Mouse (Mus musculus): ENCODE data around the gene Jam2. TPM values are rescaled to one million over a fixed set of nuclear protein-coding genes. Genes with fewer than 3 reads are reported as not detected.

Jam2 gene
- total RNA-seq, 1 experiment, result 225 TPM

DNA sequence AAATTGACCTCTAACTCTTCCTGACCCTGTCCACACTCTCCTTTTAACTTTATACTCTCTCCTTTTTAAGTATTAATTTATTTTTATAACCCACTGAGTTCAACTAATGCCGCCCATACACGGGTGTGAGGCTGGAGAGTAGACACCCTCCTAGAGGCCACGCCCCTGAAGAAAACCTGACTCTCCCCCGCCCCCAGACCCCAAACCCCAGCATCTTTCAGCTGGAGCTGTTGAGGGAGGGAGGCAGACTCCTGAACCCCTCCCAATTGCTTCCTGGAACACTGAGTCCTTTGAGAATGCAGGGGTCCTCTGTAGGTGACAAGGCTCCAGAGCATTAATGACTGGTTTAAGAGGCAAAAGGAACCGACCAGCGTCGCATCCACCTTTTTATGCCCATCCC is 11.0 kb downstream of the Jam2 start:
- peak overlapping the region; percentile 28; the same call in 1 of the 2 replicates for H3K27ac ChIP-seq (ENCODE audit: insufficient read depth, low read depth, low read length, poor library complexity, severe bottlenecking)
- no peak overlapping the region for H3K4me3 ChIP-seq (ENCODE audit: insufficient read depth in 1 of 2, low read depth in 1 of 2, low read length in 2 of 2, poor library complexity in 1 of 2, severe bottlenecking in 1 of 2)
- peaks cover 3% of the 10 kb centered on the region for H3K36me3 ChIP-seq (ENCODE audit: control insufficient read depth, insufficient read depth, low read length, poor library complexity, severe bottlenecking)
- no peak overlapping the region for H3K9ac ChIP-seq (ENCODE audit: insufficient read depth, low read depth, low read length, poor library complexity, severe bottlenecking)
- peaks cover 6 to 10% of the 10 kb centered on the region in 2 experiments; a peak in 2 of 4 replicates for H3K4me1 ChIP-seq (ENCODE audit: control insufficient read depth in 2 of 2, insufficient read depth in 2 of 2, low read length in 2 of 2, poor library complexity in 1 of 2)
- H3K9me3 ChIP-seq (ENCODE audit: control insufficient read depth, insufficient read depth, low read depth, low read length), result no peaks in the 10 kb centered on the region
- in situ Hi-C loops (cut with MboI; ENCODE audit: low sequenced_read_pairs in 2 of 2, unreplicated experiment in 2 of 2), result no loop called here
- no peak for DNase-seq (ENCODE audit: low read depth, low spot score)
- TF ChIP-seq ZNF384 (IDR thresholded peaks at IDR 0.05; ENCODE audit: low read depth, low read length) (no peak), CHD2 (IDR thresholded peaks at IDR 0.05; ENCODE audit: low read depth, low read length) (no peak), HCFC1 (IDR thresholded peaks at IDR 0.05; ENCODE audit: borderline replicate concordance, insufficient read depth, low read length) (no peak), ZC3H11A (IDR thresholded peaks at IDR 0.05; ENCODE audit: borderline replicate concordance, low read depth, low read length) (no peak), MAFK (IDR thresholded peaks at IDR 0.05; ENCODE audit: insufficient read depth, low read depth, low read length) (no peak)

GRCm38 (mm10) chr16:84790595-84791165 is 16.8 kb downstream of the Jam2 start:
- DNase-seq (ENCODE audit: low read depth, low spot score), result no peak
- TF ChIP-seq MAFK (IDR thresholded peaks at IDR 0.05; ENCODE audit: insufficient read depth, low read depth, low read length), result no peak
- TF ChIP-seq ZC3H11A (IDR thresholded peaks at IDR 0.05; ENCODE audit: borderline replicate concordance, low read depth, low read length), result no peak
- no peak for TF ChIP-seq ZNF384 (IDR thresholded peaks at IDR 0.05; ENCODE audit: low read depth, low read length)
- TF ChIP-seq HCFC1 (IDR thresholded peaks at IDR 0.05; ENCODE audit: borderline replicate concordance, insufficient read depth, low read length), result no peak
- TF ChIP-seq CHD2 (IDR thresholded peaks at IDR 0.05; ENCODE audit: low read depth, low read length), result no peak
- Histone ChIP-seq H3K36me3 (ENCODE audit: control insufficient read depth, insufficient read depth, low read length, poor library complexity, severe bottlenecking) (peaks cover 3% of the 10 kb centered on the region), H3K9me3 (ENCODE audit: control insufficient read depth, insufficient read depth, low read depth, low read length) (no peaks in the 10 kb centered on the region), H3K4me1 (ENCODE audit: control insufficient read depth in 2 of 2, insufficient read depth in 2 of 2, low read length in 2 of 2, poor library complexity in 1 of 2) (peaks cover 0 to 4% of the 10 kb centered on the region in 2 experiments; a peak in 1 of 4 replicates), H3K27ac (ENCODE audit: insufficient read depth, low read depth, low read length, poor library complexity, severe bottlenecking) (no peak overlapping the region), H3K9ac (ENCODE audit: insufficient read depth, low read depth, low read length, poor library complexity, severe bottlenecking) (no peak overlapping the region), H3K4me3 (ENCODE audit: insufficient read depth in 1 of 2, low read depth in 1 of 2, low read length in 2 of 2, poor library complexity in 1 of 2, severe bottlenecking in 1 of 2) (no peak overlapping the region)
- in situ Hi-C loops (cut with MboI; ENCODE audit: low sequenced_read_pairs in 2 of 2, unreplicated experiment in 2 of 2), result no loop called here

DNA sequence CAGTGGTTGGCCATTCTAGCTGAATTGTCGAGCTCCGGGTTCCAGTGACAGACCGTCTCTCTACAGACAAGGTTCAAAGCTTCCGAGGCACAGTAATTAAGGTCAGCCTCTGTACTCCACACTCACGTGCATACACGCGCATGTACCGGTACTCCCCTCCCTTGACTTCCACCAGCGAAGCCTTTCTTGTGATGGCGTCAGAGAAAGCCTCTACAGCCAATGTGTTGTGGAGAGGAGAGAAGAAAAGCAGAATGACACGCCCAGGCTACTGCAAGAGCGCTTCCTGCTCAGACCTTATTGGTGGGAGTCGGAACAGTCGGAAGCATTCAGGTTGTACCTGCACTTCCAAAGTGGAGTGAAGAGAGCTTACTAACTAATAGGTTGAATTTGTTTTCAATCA is 19.5 kb downstream of the Jam2 start:
- no peak for TF ChIP-seq ZNF384 (IDR thresholded peaks at IDR 0.05; ENCODE audit: low read depth, low read length)
- TF ChIP-seq HCFC1 (IDR thresholded peaks at IDR 0.05; ENCODE audit: borderline replicate concordance, insufficient read depth, low read length), result no peak
- TF ChIP-seq ZC3H11A (IDR thresholded peaks at IDR 0.05; ENCODE audit: borderline replicate concordance, low read depth, low read length), result no peak
- Histone ChIP-seq H3K4me3 (ENCODE audit: insufficient read depth in 1 of 2, low read depth in 1 of 2, low read length in 2 of 2, poor library complexity in 1 of 2, severe bottlenecking in 1 of 2) (peak overlapping the region; percentile 17 to 33; a peak in 1 of 4 replicates), H3K36me3 (ENCODE audit: control insufficient read depth, insufficient read depth, low read length, poor library complexity, severe bottlenecking) (no peaks in the 10 kb centered on the region; the same call in 1 of the 2 replicates), H3K4me1 (ENCODE audit: control insufficient read depth in 2 of 2, insufficient read depth in 2 of 2, low read length in 2 of 2, poor library complexity in 1 of 2) (peaks cover 0 to 4% of the 10 kb centered on the region in 2 experiments; a peak in 1 of 4 replicates), H3K9ac (ENCODE audit: insufficient read depth, low read depth, low read length, poor library complexity, severe bottlenecking) (peak overlapping the region; percentile 21), H3K27ac (ENCODE audit: insufficient read depth, low read depth, low read length, poor library complexity, severe bottlenecking) (no peak overlapping the region), H3K9me3 (ENCODE audit: control insufficient read depth, insufficient read depth, low read depth, low read length) (no peaks in the 10 kb centered on the region)
- no peak for DNase-seq (ENCODE audit: low read depth, low spot score)
- in situ Hi-C loops (cut with MboI; ENCODE audit: low sequenced_read_pairs in 2 of 2, unreplicated experiment in 2 of 2), result no loop called here

- TF ChIP-seq HCFC1 (IDR thresholded peaks at IDR 0.05; ENCODE audit: borderline replicate concordance, insufficient read depth, low read length) (no peak), ZNF384 (IDR thresholded peaks at IDR 0.05; ENCODE audit: low read depth, low read length) (no peak), MAFK (IDR thresholded peaks at IDR 0.05; ENCODE audit: insufficient read depth, low read depth, low read length) (no peak), CHD2 (IDR thresholded peaks at IDR 0.05; ENCODE audit: low read depth, low read length) (no peak), ZC3H11A (IDR thresholded peaks at IDR 0.05; ENCODE audit: borderline replicate concordance, low read depth, low read length) (no peak)
- Histone ChIP-seq H3K36me3 (ENCODE audit: control insufficient read depth, insufficient read depth, low read length, poor library complexity, severe bottlenecking) (no peaks in the 10 kb centered on the region; the same call in 1 of the 2 replicates), H3K9me3 (ENCODE audit: control insufficient read depth, insufficient read depth, low read depth, low read length) (no peaks in the 10 kb centered on the region), H3K9ac (ENCODE audit: insufficient read depth, low read depth, low read length, poor library complexity, severe bottlenecking) (no peak overlapping the region), H3K4me3 (ENCODE audit: insufficient read depth in 1 of 2, low read depth in 1 of 2, low read length in 2 of 2, poor library complexity in 1 of 2, severe bottlenecking in 1 of 2) (no peak overlapping the region), H3K4me1 (ENCODE audit: control insufficient read depth in 2 of 2, insufficient read depth in 2 of 2, low read length in 2 of 2, poor library complexity in 1 of 2) (peaks cover 0 to 4% of the 10 kb centered on the region in 2 experiments; a peak in 1 of 4 replicates), H3K27ac (ENCODE audit: insufficient read depth, low read depth, low read length, poor library complexity, severe bottlenecking) (no peak overlapping the region)
- no peak for DNase-seq (ENCODE audit: low read depth, low spot score)
- in situ Hi-C loops (cut with MboI; ENCODE audit: low sequenced_read_pairs in 2 of 2, unreplicated experiment in 2 of 2), result no loop called here
These were observed 21.4 kb downstream of the Jam2 start for GRCm38 (mm10) chr16:84795337-84795736.
